Mouse (Mus musculus): ENCODE measurements at regions not wholly inside any gene's neighbourhood (a gene's known extent, or its start where the extent isn't known, plus 50 kb on each side); places are given as distances from the start of the nearest gene placed in this dataset.

DNA sequence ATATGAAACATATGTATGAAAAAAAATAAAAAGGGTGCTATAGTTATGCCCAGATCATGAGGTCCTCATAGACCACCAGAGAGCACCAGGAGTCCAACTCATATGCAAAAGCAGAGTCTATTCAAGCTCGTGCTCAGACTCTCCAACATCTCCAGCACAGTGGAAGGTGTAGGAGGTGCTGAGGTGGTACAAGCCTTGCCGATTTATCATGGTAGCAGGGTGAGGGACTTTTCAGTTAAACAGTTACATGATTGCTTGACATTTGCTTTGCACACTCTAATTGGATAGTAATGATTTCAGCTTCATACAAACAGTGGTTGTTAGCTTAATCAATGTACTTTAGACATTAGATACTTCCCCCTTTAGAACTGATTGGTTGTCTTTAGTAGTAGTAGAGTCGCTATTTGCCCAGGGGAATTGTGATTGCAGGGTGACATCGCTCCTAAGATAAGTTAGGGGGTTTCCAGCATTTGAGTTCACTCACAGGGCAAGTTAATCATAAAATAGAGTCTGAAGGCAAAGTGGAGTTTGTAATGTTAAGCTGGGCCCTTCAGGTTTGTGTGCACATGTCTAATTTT is 162.3 kb upstream of the Cdh9 start:
- H3K9ac ChIP-seq (replicated peaks) = no peak overlapping the region
- H3K4me2 ChIP-seq (replicated peaks) = no peak overlapping the region
- no peak overlapping the region for H3K27ac ChIP-seq (replicated peaks)
- no peaks in the 10 kb centered on the region for H3K36me3 ChIP-seq
- 76% methylated on average over 4 of the region's 4 CpGs for WGBS
- no peak for ATAC-seq (replicated peaks)
- H3K9me3 ChIP-seq = no peaks in the 10 kb centered on the region
- no peak overlapping the region for H3K4me3 ChIP-seq
- no peaks in the 10 kb centered on the region for H3K27me3 ChIP-seq
- H3K4me1 ChIP-seq = no peaks in the 10 kb centered on the region

DNA sequence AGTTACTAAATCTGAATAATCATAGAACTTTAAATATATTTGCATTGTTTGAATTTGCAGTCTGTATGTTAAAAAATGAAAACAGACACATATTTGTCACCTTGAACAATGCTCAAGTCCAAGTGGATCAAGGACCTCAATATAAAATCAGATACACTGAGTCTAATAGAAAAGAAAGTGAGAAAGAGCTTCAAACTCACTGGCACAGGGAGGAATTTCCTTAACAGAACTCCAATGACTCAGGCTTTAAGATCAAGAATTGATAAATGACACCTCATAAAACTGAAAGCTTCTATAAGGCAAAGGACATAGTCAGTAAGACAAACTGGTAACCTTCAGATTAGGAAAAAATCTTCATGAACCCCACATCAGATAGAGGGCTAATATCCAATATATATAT is 161.8 kb upstream of the Cdh9 start:
- H3K27ac ChIP-seq (replicated peaks) = no peak overlapping the region
- H3K4me2 ChIP-seq (replicated peaks) = no peak overlapping the region
- H3K4me1 ChIP-seq = no peaks in the 10 kb centered on the region
- H3K36me3 ChIP-seq = no peaks in the 10 kb centered on the region
- no peaks in the 10 kb centered on the region for H3K9me3 ChIP-seq
- H3K9ac ChIP-seq (replicated peaks) = no peak overlapping the region
- no peak overlapping the region for H3K4me3 ChIP-seq
- no peak for ATAC-seq (replicated peaks)
- H3K27me3 ChIP-seq = no peaks in the 10 kb centered on the region

DNA sequence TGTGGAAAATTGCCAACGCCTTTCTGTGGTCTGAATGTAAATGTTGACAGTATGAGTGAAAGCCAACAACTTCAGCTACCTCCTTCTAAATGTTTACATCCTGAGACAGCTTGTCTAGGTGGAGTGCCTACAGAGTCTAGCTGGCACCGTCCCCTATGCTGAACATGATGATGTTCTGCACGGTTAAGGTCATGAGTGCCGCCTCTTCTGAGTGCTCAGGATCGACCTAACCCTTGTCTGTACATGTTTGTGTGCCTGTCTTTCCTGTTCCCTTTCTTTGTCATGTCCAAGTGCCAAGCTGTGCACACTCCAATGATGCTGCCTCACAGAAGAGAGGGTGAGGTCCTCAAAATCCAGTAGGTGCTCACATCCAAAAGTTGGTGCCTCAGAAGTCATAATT is 111.7 kb upstream of the Cdh9 start:
- Histone ChIP-seq H3K9ac (replicated peaks) (no peak overlapping the region), H3K4me1 (no peaks in the 10 kb centered on the region), H3K27ac (replicated peaks) (no peak overlapping the region), H3K36me3 (no peaks in the 10 kb centered on the region), H3K9me3 (no peaks in the 10 kb centered on the region), H3K27me3 (no peaks in the 10 kb centered on the region), H3K4me3 (no peak overlapping the region), H3K4me2 (replicated peaks) (no peak overlapping the region)
- 79% methylated on average over 5 of the region's 5 CpGs for WGBS
- ATAC-seq (replicated peaks) = no peak

DNA sequence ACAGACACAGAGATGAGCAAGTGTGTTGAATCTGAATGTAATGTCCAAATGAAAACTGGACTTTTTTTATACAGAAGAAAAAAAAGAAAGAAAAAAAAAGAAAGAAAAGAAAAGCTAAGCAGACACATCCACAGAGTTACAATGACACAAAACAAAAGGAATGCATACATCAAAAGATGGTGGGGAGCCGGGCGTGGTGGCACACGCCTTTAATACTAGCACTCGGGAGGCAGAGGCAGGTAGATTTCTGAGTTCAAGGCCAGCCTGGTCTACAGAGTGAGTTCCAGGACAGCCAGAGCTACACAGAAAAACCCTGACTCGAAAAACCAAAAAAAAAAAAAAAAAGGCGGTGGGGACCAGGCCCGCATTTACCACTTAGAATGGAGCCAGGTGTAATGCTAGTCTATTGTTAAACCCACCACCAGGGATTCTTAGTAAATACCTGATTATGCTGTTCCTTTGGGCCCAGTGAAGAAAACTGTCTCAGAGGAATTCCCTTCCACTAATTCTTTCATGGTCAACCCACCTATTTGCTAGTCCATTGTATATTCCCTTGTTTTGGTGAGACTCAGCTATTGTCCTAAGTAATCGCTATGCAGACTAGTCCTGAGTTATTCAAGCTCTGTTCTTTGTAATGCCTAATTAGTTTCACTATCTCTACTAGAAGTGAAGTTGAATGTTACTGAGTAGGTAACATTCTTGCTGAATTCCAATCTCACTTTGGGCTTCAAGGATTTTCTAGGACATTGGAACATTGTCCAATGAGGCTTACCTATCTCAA is 99.0 kb upstream of the Cdh9 start:
- no peaks in the 10 kb centered on the region for H3K36me3 ChIP-seq
- no peak overlapping the region for H3K4me2 ChIP-seq (replicated peaks)
- ATAC-seq (replicated peaks) = no peak
- no peaks in the 10 kb centered on the region for H3K4me1 ChIP-seq
- WGBS = 92% methylated on average over 8 of the region's 8 CpGs
- H3K27ac ChIP-seq (replicated peaks) = no peak overlapping the region
- H3K4me3 ChIP-seq = no peak overlapping the region
- H3K27me3 ChIP-seq = no peaks in the 10 kb centered on the region
- H3K9ac ChIP-seq (replicated peaks) = no peak overlapping the region
- no peaks in the 10 kb centered on the region for H3K9me3 ChIP-seq

DNA sequence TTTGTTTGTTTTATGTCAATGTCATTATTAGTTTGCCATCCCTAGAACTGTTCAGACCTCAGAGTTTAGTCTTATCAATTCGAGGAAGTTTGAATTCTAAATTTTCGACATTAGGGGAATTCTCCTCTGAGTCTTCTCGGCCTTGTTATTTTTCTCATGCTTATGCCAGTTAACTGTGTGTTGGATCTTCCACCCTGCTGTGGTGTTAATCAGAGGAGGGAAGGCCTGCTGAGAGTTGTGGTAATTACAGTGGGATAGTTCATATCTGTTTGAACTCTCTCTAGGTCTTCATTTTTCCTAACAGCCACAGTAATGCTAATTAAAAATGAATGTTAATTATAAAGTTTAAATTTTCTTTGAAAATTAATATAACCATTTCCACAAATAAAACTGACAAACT is 88.9 kb upstream of the Cdh9 start:
- Histone ChIP-seq H3K4me2 (replicated peaks) (no peak overlapping the region), H3K9me3 (no peaks in the 10 kb centered on the region), H3K27me3 (no peaks in the 10 kb centered on the region), H3K27ac (replicated peaks) (no peak overlapping the region), H3K4me3 (no peak overlapping the region), H3K9ac (replicated peaks) (no peak overlapping the region), H3K4me1 (no peaks in the 10 kb centered on the region), H3K36me3 (no peaks in the 10 kb centered on the region)
- no peak for ATAC-seq (replicated peaks)
- 37% methylated on average over 3 of the region's 3 CpGs for WGBS

DNA sequence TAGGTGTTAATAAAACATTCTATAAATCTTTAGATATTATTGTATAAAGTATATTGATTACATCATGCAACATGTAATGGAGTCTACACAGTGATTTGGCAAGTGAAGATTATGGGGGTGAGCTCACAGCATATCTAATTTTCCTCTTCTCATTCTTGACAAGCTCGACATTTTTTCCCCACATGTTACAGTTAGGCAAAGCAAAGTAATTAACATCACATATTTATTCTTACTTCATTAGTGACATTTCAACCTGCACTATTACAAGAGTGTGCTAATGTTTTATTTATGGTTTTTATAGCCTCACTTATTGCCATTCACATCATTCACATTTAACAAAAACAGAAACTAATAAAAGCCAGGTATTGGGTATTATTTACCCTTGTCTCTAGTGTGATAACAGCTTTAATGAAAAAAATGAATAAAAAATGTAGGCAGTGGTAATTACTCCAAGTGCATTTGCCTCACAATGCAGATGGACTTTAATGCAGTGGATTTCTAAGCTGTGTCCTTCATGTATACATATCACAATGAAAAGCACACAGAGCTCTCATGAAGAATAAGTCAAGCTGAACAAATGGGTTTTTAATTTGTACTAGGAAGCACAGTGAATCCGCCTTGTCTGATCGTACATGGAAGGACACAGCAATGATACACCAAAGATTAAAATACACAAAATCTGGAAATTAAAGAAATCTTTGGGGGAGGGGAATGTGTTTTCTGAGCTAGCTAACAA is 75.5 kb upstream of the Cdh9 start:
- H3K27me3 ChIP-seq = no peaks in the 10 kb centered on the region
- ATAC-seq (replicated peaks) = peak; percentile 57
- H3K4me3 ChIP-seq = no peak overlapping the region
- no peak overlapping the region for H3K9ac ChIP-seq (replicated peaks)
- H3K27ac ChIP-seq (replicated peaks) = no peak overlapping the region
- H3K36me3 ChIP-seq = no peaks in the 10 kb centered on the region
- no peaks in the 10 kb centered on the region for H3K4me1 ChIP-seq
- H3K9me3 ChIP-seq = no peaks in the 10 kb centered on the region
- H3K4me2 ChIP-seq (replicated peaks) = no peak overlapping the region
- 30% methylated on average over 3 of the region's 3 CpGs for WGBS

DNA sequence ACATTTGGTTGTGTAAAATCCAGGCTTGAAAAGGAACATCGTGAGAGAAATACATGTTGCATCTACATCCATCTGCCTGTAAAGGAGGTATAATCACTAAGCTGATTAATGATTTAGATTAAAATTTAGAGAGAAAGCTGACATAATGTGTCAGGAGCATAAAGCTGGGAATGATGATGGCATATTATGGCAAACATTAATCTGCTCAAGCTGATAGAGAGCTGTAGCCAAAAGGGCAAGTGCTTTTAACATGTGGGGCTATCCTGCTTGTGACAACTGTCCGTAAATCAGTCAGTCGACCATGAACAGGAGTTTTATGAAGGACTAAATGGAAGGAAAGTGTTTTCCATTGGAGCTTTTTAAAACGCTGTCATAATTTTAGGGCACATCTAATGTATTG is 74.9 kb upstream of the Cdh9 start:
- Histone ChIP-seq H3K9me3 (no peaks in the 10 kb centered on the region), H3K9ac (replicated peaks) (no peak overlapping the region), H3K27ac (replicated peaks) (no peak overlapping the region), H3K4me2 (replicated peaks) (no peak overlapping the region), H3K36me3 (no peaks in the 10 kb centered on the region), H3K27me3 (no peaks in the 10 kb centered on the region), H3K4me3 (no peak overlapping the region), H3K4me1 (no peaks in the 10 kb centered on the region)
- 65% methylated on average over 4 of the region's 4 CpGs for WGBS
- peak; percentile 32 for ATAC-seq (replicated peaks)

DNA sequence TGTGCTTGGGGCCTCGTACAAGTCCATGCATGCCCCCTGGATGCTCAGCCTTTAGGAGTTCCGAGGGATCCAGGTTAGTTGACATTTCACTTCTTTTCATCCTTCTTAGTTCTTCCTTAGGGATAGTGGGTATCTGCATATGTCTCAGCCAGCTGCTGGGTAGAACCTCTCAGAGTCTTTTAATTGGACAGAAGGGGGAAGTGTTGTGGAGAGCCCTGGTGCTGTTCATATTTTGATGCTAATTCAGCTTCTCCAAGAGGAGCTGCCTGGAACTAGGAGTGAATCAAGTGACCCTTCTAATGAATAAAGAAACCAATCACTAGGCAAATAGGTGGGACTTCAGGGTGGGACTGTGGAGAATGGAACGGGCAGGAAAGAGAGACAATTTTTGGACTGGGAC is 67.3 kb upstream of the Cdh9 start:
- Histone ChIP-seq H3K9me3 (no peaks in the 10 kb centered on the region), H3K27ac (replicated peaks) (no peak overlapping the region), H3K9ac (replicated peaks) (no peak overlapping the region), H3K4me2 (replicated peaks) (no peak overlapping the region), H3K36me3 (no peaks in the 10 kb centered on the region), H3K27me3 (no peaks in the 10 kb centered on the region), H3K4me1 (no peaks in the 10 kb centered on the region), H3K4me3 (no peak overlapping the region)
- no peak for ATAC-seq (replicated peaks)
- WGBS = 77% methylated on average over 3 of the region's 3 CpGs

Measured in forebrain, embryonic 15.5 days (tissue).